Mouse (Mus musculus) A20 (cell line): Measurements from ENCODE around the gene Ppif.

Experiments used
- DNase-seq: peaks from one replicate; pipeline ENCODE4 v3.0.0-alpha.2; 2011; ENCODE audit warnings: low read depth, low spot score

Gene Ppif

GRCm38 (mm10) chr14:25693888-25694568 is at the start of gene Ppif:
Ppif (plus strand) TSS chr14:25694154.
- DNase-seq = peak; percentile 96

- DNase-seq = no peak
Measured at GRCm38 (mm10) chr14:25645717-25646116, 48.2 kb upstream of the Ppif start.

GRCm38 (mm10) chr14:25646161-25646621 is 47.8 kb upstream of the Ppif start:
- DNase-seq = peak; percentile 67

- no peak for DNase-seq
Measured at GRCm38 (mm10) chr14:25651131-25651530, 42.8 kb upstream of the Ppif start.

GRCm38 (mm10) chr14:25651905-25652304 is 42.0 kb upstream of the Ppif start:
- no peak for DNase-seq

GRCm38 (mm10) chr14:25654401-25655197 is 39.4 kb upstream of the Ppif start:
- no peak for DNase-seq

GRCm38 (mm10) chr14:25660661-25661060 is 33.3 kb upstream of the Ppif start:
- no peak for DNase-seq

- DNase-seq = no peak
Measured at GRCm38 (mm10) chr14:25661185-25661920, 32.6 kb upstream of the Ppif start.

GRCm38 (mm10) chr14:25663649-25664309 is 30.2 kb upstream of the Ppif start:
- no peak for DNase-seq

GRCm38 (mm10) chr14:25664310-25664695 is 29.7 kb upstream of the Ppif start:
- no peak for DNase-seq

GRCm38 (mm10) chr14:25665314-25665970 is 28.5 kb upstream of the Ppif start:
- no peak for DNase-seq

- peak; percentile 43 for DNase-seq
Measured at GRCm38 (mm10) chr14:25666668-25667376, 27.1 kb upstream of the Ppif start.

GRCm38 (mm10) chr14:25667587-25667986 is 26.4 kb upstream of the Ppif start:
- DNase-seq = no peak

- DNase-seq = no peak
Measured at GRCm38 (mm10) chr14:25679625-25680024, 14.3 kb upstream of the Ppif start.

GRCm38 (mm10) chr14:25682020-25682419 is 11.9 kb upstream of the Ppif start:
- DNase-seq = no peak

GRCm38 (mm10) chr14:25686216-25686945 is 7.6 kb upstream of the Ppif start:
- DNase-seq = no peak

GRCm38 (mm10) chr14:25686983-25687901 is 6.7 kb upstream of the Ppif start:
- no peak for DNase-seq

GRCm38 (mm10) chr14:25693271-25693887 is 575 bp upstream of the Ppif start:
- no peak for DNase-seq
